Mouse (Mus musculus) spleen, adult 18-20 months (tissue): ENCODE results near the gene Deup1.

Experiments used
- DNase-seq, 2 experiments: peaks; one replicate each; pipeline ENCODE4 v3.0.0; 2022; ENCODE audit warnings: mixed read lengths in 2 of 2

Gene Deup1

DNA sequence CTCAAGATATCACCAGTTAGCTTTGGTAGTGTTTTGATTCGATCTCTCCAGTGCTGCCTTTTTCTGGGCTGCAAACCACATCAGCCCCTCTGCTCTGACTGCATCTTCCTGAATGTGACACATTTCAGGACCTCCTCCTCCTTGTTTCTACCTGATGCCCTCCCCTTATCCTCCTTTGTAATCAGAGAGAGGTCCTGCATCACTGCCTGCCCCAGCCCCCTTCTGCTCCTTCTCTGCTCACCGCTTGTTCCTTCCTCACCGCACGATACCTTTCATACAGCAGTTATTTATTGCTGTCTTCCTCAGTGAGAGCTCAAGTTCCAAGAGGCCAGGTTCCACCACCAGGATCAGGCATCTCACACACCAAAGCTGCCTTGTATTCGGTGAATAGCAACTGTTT is 96.5 kb downstream of the Deup1 start:
- no peak for DNase-seq

DNA sequence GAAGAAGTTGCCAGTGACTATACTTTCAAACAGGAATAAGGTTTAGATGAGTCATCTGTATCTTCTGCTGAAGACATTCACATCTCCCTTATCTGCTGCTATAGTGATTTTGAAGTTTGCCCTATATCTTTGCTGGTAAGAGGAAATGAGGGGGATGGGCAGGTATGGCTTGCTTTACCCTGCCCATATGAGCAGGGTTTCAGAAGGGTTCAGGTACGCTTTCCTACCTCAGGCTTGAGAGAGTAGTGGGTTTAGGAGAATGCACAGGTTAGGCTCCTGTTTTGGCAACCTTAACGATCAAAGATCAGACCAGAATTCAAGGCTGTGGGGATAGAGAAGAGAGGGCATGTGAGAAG is 97.8 kb downstream of the Deup1 start:
- DNase-seq: no peak

DNA sequence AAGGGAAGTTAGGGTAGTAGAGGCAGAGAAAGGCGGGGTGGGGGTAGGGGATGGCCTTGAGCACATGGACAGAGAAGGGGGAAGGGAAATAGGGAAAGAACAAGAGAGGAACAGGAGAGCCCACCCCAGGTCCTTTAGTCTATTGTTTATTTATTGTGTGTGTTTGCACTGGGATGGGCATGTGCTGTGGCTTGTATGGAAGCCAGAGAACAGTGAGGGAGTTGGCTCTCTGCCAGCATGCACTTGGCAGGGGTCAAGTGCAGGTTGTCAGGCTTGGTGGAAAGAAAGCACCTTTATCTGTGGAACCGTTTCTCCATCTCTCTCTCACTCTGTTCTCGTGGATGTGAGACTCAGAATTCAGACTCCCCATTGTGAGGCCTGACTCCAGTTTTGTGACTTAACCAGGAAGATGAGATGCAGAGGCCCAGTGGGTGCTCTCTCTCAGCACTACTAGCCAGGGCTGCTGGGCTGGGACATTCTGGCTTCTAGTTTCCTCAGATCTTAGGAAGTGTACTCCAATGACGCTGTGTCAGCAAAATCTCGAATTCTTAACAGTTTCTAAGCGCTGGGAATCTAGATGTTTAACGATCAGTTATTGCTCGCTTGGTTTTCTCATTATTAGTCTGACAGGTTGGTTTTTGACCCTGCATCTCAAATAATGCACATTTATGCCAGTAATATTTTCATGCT is 98.3 kb downstream of the Deup1 start:
- DNase-seq: no peak

DNA sequence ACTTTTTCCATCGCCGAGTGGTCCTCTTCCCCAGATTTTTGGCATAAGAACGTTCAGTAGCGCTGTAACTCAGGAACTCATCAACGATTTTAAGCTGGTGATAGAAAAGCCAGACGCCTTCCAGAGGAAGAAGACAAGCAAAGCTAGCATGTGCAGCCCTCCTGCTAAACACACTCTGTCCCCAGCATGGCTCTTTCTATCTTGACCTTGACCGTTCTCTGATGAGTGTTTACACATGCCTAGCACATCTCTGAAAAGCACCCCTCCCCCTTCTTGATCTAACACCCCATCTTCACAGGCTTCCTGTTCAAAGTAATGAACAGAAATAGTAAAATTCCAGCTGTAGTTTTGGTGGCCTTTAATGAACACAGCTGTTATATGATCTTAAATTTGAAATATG is 99.4 kb downstream of the Deup1 start:
- no peak for DNase-seq

DNA sequence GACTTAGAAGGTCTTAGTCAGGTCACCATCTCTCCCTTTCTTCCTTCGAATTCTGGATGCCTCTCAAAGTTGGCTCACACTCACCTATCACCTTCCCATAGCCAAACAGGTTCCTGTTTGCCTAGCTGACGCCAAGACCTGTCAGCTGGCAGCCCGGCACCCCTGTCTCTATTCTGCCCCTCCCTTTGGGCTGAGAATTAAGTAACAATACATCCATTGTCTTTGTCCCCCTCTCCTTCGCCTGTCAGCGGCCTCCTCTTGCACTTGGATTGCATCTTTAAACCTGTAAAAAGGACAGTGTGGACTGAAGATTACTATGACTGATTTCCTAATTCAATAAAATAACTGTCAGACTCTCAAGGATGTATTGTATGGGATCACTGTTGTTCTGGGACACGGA is 99.9 kb downstream of the Deup1 start:
- no peak for DNase-seq

DNA sequence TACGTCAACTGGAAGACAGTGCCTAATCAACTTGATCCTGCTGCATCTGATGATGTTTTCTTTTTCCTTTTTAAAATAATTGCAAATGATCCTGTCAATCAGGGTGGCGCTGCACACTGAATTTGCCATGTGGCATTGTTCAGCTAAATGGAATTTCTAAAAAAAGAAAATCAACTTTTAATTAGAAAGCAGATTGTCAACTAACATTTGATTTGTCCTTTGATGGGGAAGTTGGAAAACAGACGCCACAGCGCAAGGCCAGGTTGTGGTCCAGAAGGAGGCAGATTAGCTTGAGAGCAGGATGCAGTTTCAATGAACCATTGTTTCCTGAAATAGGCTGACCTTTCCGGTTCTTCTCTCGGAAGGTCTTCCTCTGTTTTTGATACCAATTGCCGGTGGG is 101.2 kb downstream of the Deup1 start:
- no peak for DNase-seq

DNA sequence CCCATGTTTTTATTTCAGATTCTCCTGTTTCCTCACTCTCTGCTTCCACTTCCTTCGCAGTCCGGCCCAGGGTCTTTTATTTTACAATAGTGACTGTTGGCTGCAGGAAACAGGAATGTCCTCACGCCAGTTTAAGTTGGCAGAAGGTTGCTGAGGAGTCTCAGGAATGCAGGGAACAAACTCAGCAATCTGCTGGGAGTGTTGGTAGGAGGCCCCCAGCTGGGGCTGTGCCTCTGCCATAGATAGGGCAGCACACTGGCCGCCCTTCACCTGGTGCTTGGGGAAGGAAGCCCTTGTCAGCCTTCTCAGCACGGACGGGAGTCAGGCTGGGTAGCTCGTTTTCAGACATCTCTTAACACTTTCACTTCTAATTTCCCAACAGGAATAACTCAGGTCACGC is 102.5 kb downstream of the Deup1 start:
- no peak for DNase-seq

DNA sequence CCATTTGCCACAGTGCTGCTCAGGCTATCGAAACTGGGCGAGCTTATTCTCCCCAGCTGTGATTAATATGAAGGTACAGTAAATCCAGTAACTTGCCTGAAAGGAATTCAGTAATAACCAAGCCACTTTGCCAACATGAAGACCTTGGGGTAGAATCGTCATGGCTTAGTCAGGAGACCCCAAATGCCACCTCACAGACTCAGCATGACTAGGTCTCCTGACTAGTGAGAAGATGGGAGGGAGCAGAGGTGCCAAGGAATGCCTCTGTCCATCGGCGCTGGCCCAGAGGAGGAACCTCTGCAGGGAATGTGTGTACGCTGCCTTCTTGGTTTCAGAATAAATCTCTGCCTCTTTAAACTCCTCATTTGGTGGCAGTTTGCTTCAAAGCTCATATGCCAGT is 104.1 kb downstream of the Deup1 start:
- DNase-seq: no peak

DNA sequence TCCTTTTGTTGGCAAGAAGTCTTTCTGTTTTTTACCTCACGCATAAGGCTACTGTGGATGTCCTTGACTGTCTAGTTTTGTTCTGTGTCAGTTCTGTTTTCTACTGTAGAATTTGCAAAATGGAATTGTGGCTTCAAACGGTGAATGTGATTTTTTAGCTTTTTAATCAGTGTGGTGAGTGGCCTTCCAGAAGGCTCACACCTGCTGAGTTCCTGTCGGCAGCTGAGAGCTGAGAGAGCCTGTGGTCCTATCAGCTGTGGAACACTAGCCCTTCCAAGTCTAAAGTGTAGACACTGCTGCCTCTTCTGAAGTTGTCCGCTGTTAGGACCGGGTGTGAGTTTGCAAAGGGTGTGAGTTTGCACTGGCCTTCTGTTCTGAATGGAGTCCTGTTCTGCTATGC is 104.8 kb downstream of the Deup1 start:
- DNase-seq: no peak

DNA sequence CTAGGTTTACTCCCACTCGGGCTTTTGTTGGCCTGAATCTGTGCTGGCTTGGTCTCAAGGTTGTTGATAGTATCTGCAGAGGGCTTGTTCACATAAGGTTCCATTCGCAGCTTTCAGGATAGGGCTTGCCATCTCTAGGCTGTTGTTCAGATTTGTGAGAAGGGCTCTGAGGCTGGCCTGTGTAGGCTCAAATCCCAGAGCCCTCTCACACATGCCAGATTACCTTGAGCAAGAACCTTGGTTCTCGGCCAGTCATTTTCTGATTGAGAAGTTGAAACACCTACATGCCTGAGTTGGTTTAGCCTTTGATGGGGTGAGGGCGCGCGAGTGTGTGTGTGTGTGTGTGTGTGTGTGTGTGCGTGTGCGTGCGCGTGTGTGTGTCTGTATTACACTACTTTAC is 105.4 kb downstream of the Deup1 start:
- no peak for DNase-seq

DNA sequence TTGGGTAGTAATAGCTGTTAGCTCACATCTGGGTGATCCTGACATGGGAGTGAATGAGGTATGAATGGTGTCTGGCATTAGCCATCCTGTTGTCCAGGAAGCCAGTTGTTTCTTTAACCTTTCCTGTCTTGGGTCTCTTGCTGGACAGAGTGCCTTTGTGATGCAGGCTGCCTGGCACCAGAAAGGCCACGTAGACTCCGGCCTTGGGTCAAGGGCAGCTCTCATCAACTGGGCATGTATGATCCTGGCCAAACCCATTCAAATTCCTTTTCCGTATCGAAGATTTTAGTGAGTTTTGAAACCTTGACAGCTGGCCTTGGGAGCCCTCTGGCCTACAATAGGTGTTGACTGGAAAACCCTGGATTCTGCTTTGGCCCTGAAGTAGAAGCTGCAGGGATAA is 109.8 kb downstream of the Deup1 start:
- DNase-seq: no peak

DNA sequence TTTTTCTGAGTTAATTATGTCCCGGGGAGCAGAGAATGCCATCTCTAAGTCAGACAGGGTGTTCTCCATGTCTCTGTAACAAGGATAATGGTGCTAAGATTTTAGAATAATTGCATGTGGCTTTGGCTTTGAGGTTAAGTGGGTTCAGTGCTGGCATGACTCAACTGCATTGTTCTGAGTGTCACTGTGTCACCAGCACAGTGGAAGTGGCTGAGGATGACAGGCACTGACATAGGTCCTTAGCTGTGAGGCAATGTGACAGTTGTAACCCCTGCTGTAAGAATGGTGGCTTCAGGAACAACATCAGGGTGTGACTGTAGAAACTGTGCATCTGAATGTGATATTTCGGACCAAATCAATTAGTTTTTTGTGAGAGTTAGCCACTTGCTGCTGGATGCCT is 111.7 kb downstream of the Deup1 start:
- no peak for DNase-seq

DNA sequence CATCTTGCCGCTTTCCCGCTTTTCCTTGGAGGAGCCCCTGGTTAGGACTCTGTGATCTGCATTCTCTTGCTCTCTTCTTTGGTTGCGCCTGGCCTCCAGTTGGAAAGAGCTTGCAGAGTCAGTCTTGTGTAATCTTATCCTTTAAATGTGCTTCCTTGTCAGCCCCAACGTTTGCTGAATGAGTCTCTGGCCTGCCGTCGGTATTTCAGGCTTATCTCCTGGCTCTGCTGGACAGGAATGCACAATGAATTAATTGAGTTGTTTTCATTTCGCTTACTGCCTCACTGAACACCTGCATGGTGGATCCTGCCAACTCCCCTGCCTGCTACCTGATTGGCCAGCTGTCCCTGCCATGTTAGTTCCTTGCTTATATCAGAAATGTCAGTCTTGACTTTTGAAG is 114.8 kb downstream of the Deup1 start:
- no peak for DNase-seq

DNA sequence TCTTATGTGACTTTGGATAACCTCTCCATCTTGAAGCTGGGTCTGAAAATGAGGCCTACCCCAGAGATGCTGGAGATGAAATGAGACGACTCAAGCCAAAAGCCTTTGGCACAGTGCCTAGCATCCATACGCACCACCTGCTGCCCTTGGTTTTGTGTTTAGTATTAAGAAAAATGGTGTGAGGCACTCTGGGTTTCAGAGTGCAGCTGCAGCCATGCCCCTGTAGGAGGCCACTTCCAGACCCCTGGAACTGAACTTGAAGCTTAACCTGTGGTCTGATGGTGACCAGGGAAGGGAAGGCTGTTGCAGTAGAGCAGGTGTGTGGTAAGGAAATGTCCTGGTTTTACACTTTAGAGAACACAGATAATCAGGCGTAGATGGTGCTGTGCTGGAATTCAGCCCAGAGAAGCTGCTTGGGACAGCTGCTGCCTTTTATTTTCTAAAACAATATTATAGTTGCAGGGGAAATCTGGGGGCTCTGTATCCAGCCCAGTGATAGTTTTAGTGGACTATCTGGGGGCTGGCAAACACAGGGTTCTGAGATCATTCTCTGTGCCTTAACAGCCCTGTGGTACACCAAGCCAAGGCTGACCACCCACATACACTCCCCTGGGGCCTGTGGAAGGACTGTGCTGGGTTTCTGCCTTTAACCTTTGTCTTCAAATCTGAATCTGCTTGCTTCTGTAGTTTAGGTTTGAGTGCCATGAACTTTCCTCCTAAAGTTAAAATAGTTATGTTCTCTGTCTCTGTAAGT is 117.0 kb downstream of the Deup1 start:
- DNase-seq: no peak
